Mouse (Mus musculus) CH12.LX (cell line): ENCODE measurements around the gene Arsa. TPM values are rescaled to one million over a fixed set of nuclear protein-coding genes. Genes with fewer than 3 reads are reported as not detected.
"Not testable (repeated sequence)": the region's sequence is repeated elsewhere in the genome, so short reads cannot be mapped to it uniquely, and the experiment has no call there.

Experiments
- DNase-seq: peaks from one replicate; pipeline ENCODE4 v3.0.0-alpha.2; 2013; ENCODE audit errors: extremely low read depth
- H3K27ac ChIP-seq: 2 replicates; pipeline ENCODE4 v1.5.1; 2012; ENCODE audit warnings: low read depth, mild to moderate bottlenecking, control low read depth, moderate library complexity; ENCODE audit not compliant: insufficient read depth
- H3K27me3 ChIP-seq: replicated peaks from 2 replicates; pipeline ENCODE3; 2012; ENCODE audit warnings: inconsistent platforms
- H3K36me3 ChIP-seq, 2 experiments: replicated peaks in 1 of 2; 2 replicates each; pipeline versions ENCODE3 to v1.6.1; 2012; ENCODE audit warnings: inconsistent platforms in 1 of 2, low read length in 1 of 2, mild to moderate bottlenecking in 1 of 2, mixed read lengths in 1 of 2, moderate library complexity in 1 of 2; ENCODE audit not compliant: control insufficient read depth in 1 of 2, insufficient read depth in 1 of 2
- H3K4me1 ChIP-seq, 2 experiments: 2 replicates each; pipeline ENCODE4 v1.6.1; 2012; ENCODE audit warnings: inconsistent platforms in 1 of 2, moderate library complexity in 1 of 2; ENCODE audit not compliant: insufficient read depth in 2 of 2, control insufficient read depth in 1 of 2
- H3K4me2 ChIP-seq: 2 replicates; pipeline ENCODE4 v1.6.1; 2012; ENCODE audit warnings: low read depth, mild to moderate bottlenecking, control low read depth; ENCODE audit not compliant: poor library complexity, insufficient read depth, severe bottlenecking
- H3K4me3 ChIP-seq, 3 experiments: fragments of 150-350 bp in 1 of 3; sonication (generic) in 1 of 3; replicated peaks in 1 of 3; 2 replicates each; pipeline versions ENCODE3 to v1.5.1; 2011 to 2012; ENCODE audit warnings: low read depth in 2 of 3, low read length in 2 of 3, mild to moderate bottlenecking in 2 of 3, moderate library complexity in 2 of 3, control low read depth in 1 of 3, improper control_type of control experiment in 1 of 3, inconsistent platforms in 1 of 3, mixed read lengths in 1 of 3; ENCODE audit not compliant: poor library complexity in 1 of 3
- H3K79me2 ChIP-seq: replicated peaks from 2 replicates; pipeline ENCODE4 v1.6.1; 2012; ENCODE audit warnings: mild to moderate bottlenecking, moderate library complexity; ENCODE audit not compliant: control insufficient read depth, poor library complexity, insufficient read depth, severe bottlenecking; ENCODE audit errors: extremely low read depth
- H3K9ac ChIP-seq: 2 replicates; pipeline ENCODE4 v1.6.1; 2012; ENCODE audit warnings: low read depth, mild to moderate bottlenecking, control low read depth, moderate library complexity; ENCODE audit not compliant: insufficient read depth
- H3K9me3 ChIP-seq: replicated peaks from 2 replicates; pipeline ENCODE3; 2012; ENCODE audit warnings: low read length, inconsistent platforms, mixed read lengths
- CHD2 ChIP-seq: IDR thresholded peaks from 2 replicates; pipeline ENCODE4 v1.6.1; 2011; ENCODE audit warnings: low read length, improper control_type of control experiment
- CTCF ChIP-seq, 2 experiments: IDR thresholded peaks in 1 of 2; conservative IDR thresholded peaks in 1 of 2; 2 replicates each; pipeline ENCODE4 v1.5.1; 2011 to 2012; ENCODE audit warnings: low read depth in 2 of 2, low read length in 2 of 2, improper control_type of control experiment in 1 of 2, inconsistent platforms in 1 of 2, mild to moderate bottlenecking in 1 of 2, moderate library complexity in 1 of 2
- EP300 ChIP-seq: IDR thresholded peaks from 2 replicates; pipeline ENCODE4 v1.6.1; 2011; ENCODE audit warnings: low read length, improper control_type of control experiment
- GABPA ChIP-seq: IDR thresholded peaks from 2 replicates; pipeline ENCODE4 v1.6.1; 2012; ENCODE audit warnings: low read depth, low read length, improper control_type of control experiment, inconsistent platforms; ENCODE audit not compliant: insufficient replicate concordance
- HCFC1 ChIP-seq: IDR thresholded peaks from 2 replicates; pipeline ENCODE4 v1.6.1; 2012; ENCODE audit warnings: low read depth, mild to moderate bottlenecking, inconsistent platforms, low read length, improper control_type of control experiment
- IRF4 ChIP-seq: IDR thresholded peaks from 2 replicates; pipeline ENCODE4 v1.6.1; 2014; ENCODE audit warnings: low read depth, mild to moderate bottlenecking, inconsistent platforms, low read length, improper control_type of control experiment
- JUN ChIP-seq: IDR thresholded peaks from 2 replicates; pipeline ENCODE4 v1.6.1; 2011; ENCODE audit warnings: low read depth, mild to moderate bottlenecking, low read length, improper control_type of control experiment, moderate library complexity; ENCODE audit not compliant: insufficient read depth
- KAT2A ChIP-seq: IDR thresholded peaks from 2 replicates; pipeline ENCODE4 v1.6.1; 2012; ENCODE audit warnings: low read length, improper control_type of control experiment, inconsistent platforms; ENCODE audit not compliant: insufficient replicate concordance
- MAFK ChIP-seq: IDR thresholded peaks from 2 replicates; pipeline ENCODE4 v1.6.1; 2011; ENCODE audit warnings: low read length, improper control_type of control experiment; ENCODE audit not compliant: insufficient replicate concordance
- MAX ChIP-seq: IDR thresholded peaks from 2 replicates; pipeline ENCODE4 v1.6.1; 2011; ENCODE audit warnings: low read length, improper control_type of control experiment
- MAZ ChIP-seq: IDR thresholded peaks from 2 replicates; pipeline ENCODE4 v1.6.1; 2012; ENCODE audit warnings: low read depth, mild to moderate bottlenecking, inconsistent platforms, low read length, improper control_type of control experiment, moderate library complexity
- MXI1 ChIP-seq: IDR thresholded peaks from 2 replicates; pipeline ENCODE4 v1.6.1; 2011; ENCODE audit warnings: mild to moderate bottlenecking, low read depth, low read length, improper control_type of control experiment
- MYC ChIP-seq: IDR thresholded peaks from 2 replicates; pipeline ENCODE4 v1.6.1; 2011; ENCODE audit warnings: low read depth, mild to moderate bottlenecking, improper control_type of control experiment, low read length
- PAX5 ChIP-seq: IDR thresholded peaks from 2 replicates; pipeline ENCODE4 v1.6.1; 2012; ENCODE audit warnings: low read length, inconsistent platforms, mixed read lengths
- POLR2A ChIP-seq: IDR thresholded peaks from 2 replicates; pipeline ENCODE4 v1.6.1; 2011; ENCODE audit warnings: low read depth, mild to moderate bottlenecking, improper control_type of control experiment, low read length
- RCOR1 ChIP-seq: conservative IDR thresholded peaks from 2 replicates; pipeline ENCODE4 v1.6.1; 2012; ENCODE audit warnings: low read depth, mild to moderate bottlenecking, inconsistent platforms, low read length, improper control_type of control experiment
- SIN3A ChIP-seq: IDR thresholded peaks from 2 replicates; pipeline ENCODE4 v1.6.1; 2012; ENCODE audit warnings: low read length, improper control_type of control experiment, inconsistent platforms
- TBP ChIP-seq: conservative IDR thresholded peaks from 2 replicates; pipeline ENCODE4 v1.6.1; 2011; ENCODE audit warnings: low read depth, low read length, improper control_type of control experiment
- USF2 ChIP-seq: conservative IDR thresholded peaks from 2 replicates; pipeline ENCODE4 v1.6.1; 2011; ENCODE audit warnings: low read depth, low read length, improper control_type of control experiment
- ZMIZ1 ChIP-seq: IDR thresholded peaks from 2 replicates; pipeline ENCODE4 v1.6.1; 2012; ENCODE audit warnings: low read depth, mild to moderate bottlenecking, inconsistent platforms, low read length, improper control_type of control experiment
- ZNF384 ChIP-seq: IDR thresholded peaks from 2 replicates; pipeline ENCODE4 v1.6.1; 2012; ENCODE audit warnings: low read depth, low read length, improper control_type of control experiment, inconsistent platforms
- dilution Hi-C: fragments of 300-500 bp; cut with MboI; formaldehyde crosslinking; loops from 2 replicates; pipeline ENCODE4 v1.14.3; 2020; ENCODE audit warnings: low sequenced_read_pairs; ENCODE audit not compliant: extremely low pct_unique_long_range_greater_than_20kb, extremely low pct_ligation_motif_present
- in situ Hi-C: fragments of 300-500 bp; cut with MboI; formaldehyde crosslinking; loops from 3 replicates; pipeline ENCODE4 v1.14.3; 2019; ENCODE audit warnings: low sequenced_read_pairs, low pct_ligation_motif_present, low pct_unique_long_range_greater_than_20kb, mixed read lengths
- polyA plus RNA-seq: library from polyadenylated mRNA; unstranded; fragments of >175 nt; gene quantifications from 2 replicates; pipeline ENCODE4 v1.2.1, GENCODE M21; 2012; ENCODE audit warnings: low read depth; ENCODE audit not compliant: insufficient read length
- total RNA-seq, 2 experiments: library from RNA; depleted of rRNA; stranded (reverse); fragments of 300-350 nt in 1 of 2; fragments of >200 nt in 1 of 2; gene quantifications; 2 replicates each; pipeline ENCODE4 v1.2.3; 2012 to 2014

Gene Arsa
- total and polyA plus RNA-seq, 3 experiments = 9.3 to 10.3 (median 9.9) TPM

GRCm38 (mm10) chr15:89430771-89431170 lies 46.5 kb downstream of the Arsa start:
- Histone ChIP-seq H3K36me3 (peaks cover 17 to 25% of the 10 kb centered on the region in 2 experiments), H3K4me2 (peak overlapping the region; percentile 59), H3K4me3 (peak overlapping the region; percentile 59 to 90 (median 80)), H3K79me2 (peaks cover 12% of the 10 kb centered on the region), H3K4me1 (peaks cover 0 to 14% of the 10 kb centered on the region in 2 experiments; a peak in 2 of 4 replicates), H3K9ac (peak overlapping the region; percentile 37)
- TF ChIP-seq CTCF (conservative IDR thresholded peaks at IDR 0.05 in 1 of 2, IDR thresholded peaks at IDR 0.05 in 1 of 2; ENCODE audit: low read depth in 2 of 2, low read length in 2 of 2) = peak in 1 of 2 experiments; percentile 19; a peak in 1 of 4 replicates
- TF ChIP-seq ZNF384 = peak; percentile 68
- H3K27me3 ChIP-seq, dilution Hi-C loops, H3K9me3 ChIP-seq, in situ Hi-C loops, H3K27ac ChIP-seq: not testable (repeated sequence)
- DNase-seq = peak; percentile 18

GRCm38 (mm10) chr15:89430341-89430740 lies 46.9 kb downstream of the Arsa start:
- Histone ChIP-seq H3K9me3 (no peaks in the 10 kb centered on the region), H3K4me1 (peaks cover 0 to 14% of the 10 kb centered on the region in 2 experiments; a peak in 2 of 4 replicates), H3K4me2 (peak overlapping the region; percentile 72), H3K27ac (peak overlapping the region; percentile 76), H3K9ac (peak overlapping the region; percentile 80), H3K79me2 (peaks cover 12% of the 10 kb centered on the region), H3K27me3 (no peaks in the 10 kb centered on the region), H3K36me3 (peaks cover 21 to 30% of the 10 kb centered on the region in 2 experiments), H3K4me3 (peak overlapping the region; percentile 59 to 90 (median 80))
- in situ Hi-C loops (no loop called here), dilution Hi-C loops (no loop called here)
- peak; percentile 48 for DNase-seq
- TF ChIP-seq GABPA = no peak
- TF ChIP-seq KAT2A = no peak
- TF ChIP-seq EP300 = no peak
- peak in 1 of 2 experiments; percentile 40; a peak in 2 of 4 replicates for TF ChIP-seq CTCF (conservative IDR thresholded peaks at IDR 0.05 in 1 of 2, IDR thresholded peaks at IDR 0.05 in 1 of 2; ENCODE audit: low read depth in 2 of 2, low read length in 2 of 2)

- Histone ChIP-seq H3K36me3 (peaks cover 21 to 36% of the 10 kb centered on the region in 2 experiments), H3K4me1 (peaks cover 0 to 14% of the 10 kb centered on the region in 2 experiments; a peak in 2 of 4 replicates), H3K4me3 (peak within 1 kb of the TSS; percentile 79 to 90 (median 80)), H3K4me2 (peak within 1 kb of the TSS; percentile 85), H3K9me3 (no peaks in the 10 kb centered on the region), H3K27me3 (no peaks in the 10 kb centered on the region), H3K9ac (peak within 1 kb of the TSS; percentile 91), H3K79me2 (peaks cover 12% of the 10 kb centered on the region), H3K27ac (peak within 1 kb of the TSS; percentile 76)
- in situ Hi-C loops (loop anchor here (10.0 kb wide), 1 partner anchor 355 kb away; the partner anchor contains the start of gene Trabd), dilution Hi-C loops (no loop called here)
- peak; percentile 91 for DNase-seq
- TF ChIP-seq USF2 = no peak
- no peak for TF ChIP-seq CTCF (conservative IDR thresholded peaks at IDR 0.05 in 1 of 2, IDR thresholded peaks at IDR 0.05 in 1 of 2; ENCODE audit: low read depth in 2 of 2, low read length in 2 of 2)
- peak; percentile 23; the same call in 1 of the 2 replicates for TF ChIP-seq JUN
- TF ChIP-seq TBP = peak; percentile 98
- TF ChIP-seq SIN3A = peak; percentile 92; the same call in 1 of the 2 replicates
- TF ChIP-seq MYC = peak; percentile 30; the same call in 1 of the 2 replicates
- TF ChIP-seq POLR2A = peak; percentile 92
- no peak for TF ChIP-seq MAFK
- TF ChIP-seq RCOR1 = no peak
- no peak for TF ChIP-seq EP300
- TF ChIP-seq CHD2 = no peak
- TF ChIP-seq ZMIZ1 = peak; percentile 90
- no peak for TF ChIP-seq PAX5
- peak; percentile 29; the same call in 1 of the 2 replicates for TF ChIP-seq IRF4
- TF ChIP-seq MAZ = 0 out of 2 replicates have a peak, but pooled peaks have one; percentile 10
- peak; percentile 77 for TF ChIP-seq MXI1
- TF ChIP-seq GABPA = no peak
- TF ChIP-seq HCFC1 = peak; percentile 70
- 0 out of 2 replicates have a peak, but pooled peaks have one; percentile 43 for TF ChIP-seq KAT2A
- no peak; the same call in 1 of the 2 replicates for TF ChIP-seq MAX
These were observed 47.6 kb downstream of the Arsa start, which contains the start of the genes C730034F03Rik, Gm44502 and Chkb for GRCm38 (mm10) chr15:89429352-89430221. Gene C730034F03Rik, plus strand, starts transcription at chr15:89429589. Gene Gm44502, minus strand, starts transcription at chr15:89429696. Gene Chkb, minus strand, starts transcription at chr15:89429908.
